Mouse (Mus musculus) neutrophil, adult 5-6 weeks (primary cell): ENCODE results near the gene Siglecg. TPM values are rescaled to one million over a fixed set of nuclear protein-coding genes. Genes with fewer than 3 reads are reported as not detected.

Experiments used
- ATAC-seq: fragments of 151-379, 151-347 bp; 2 replicates; pipeline ENCODE4 v1.8.0; 2017; ENCODE audit warnings: mild to moderate bottlenecking, moderate TSS enrichment; ENCODE audit not compliant: insufficient number of reproducible peaks, poor library complexity, low FRiP score, severe bottlenecking; ENCODE audit errors: extremely low read depth
- total RNA-seq: library from RNA; stranded (forward); fragments of 200-1000 nt; gene quantifications from 2 replicates; pipeline ENCODE4 v1.2.3, GENCODE M21; 2017

Gene Siglecg
- total RNA-seq, 1 experiment from 2014 or later = 222 TPM

DNA sequence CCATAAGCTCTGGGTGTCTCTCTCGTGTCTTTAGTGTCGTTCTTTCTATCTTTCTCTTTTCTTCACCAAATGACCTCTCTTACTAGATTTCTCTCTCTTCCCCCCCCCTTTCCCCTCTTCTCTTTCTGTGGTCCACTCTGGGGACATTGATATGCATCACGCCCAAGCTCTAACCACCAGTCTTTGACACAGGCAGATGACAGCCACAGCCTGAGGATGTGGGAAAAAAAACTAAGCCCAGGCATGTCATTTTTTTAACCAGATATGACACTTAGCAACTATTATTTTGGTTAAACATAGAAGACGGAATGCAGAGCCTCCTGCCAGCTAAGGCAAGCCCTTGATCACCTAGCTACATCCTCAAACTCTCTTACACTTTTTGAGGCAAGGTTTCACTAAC lies 30.6 kb downstream of the Siglecg start:
- no peak for ATAC-seq

DNA sequence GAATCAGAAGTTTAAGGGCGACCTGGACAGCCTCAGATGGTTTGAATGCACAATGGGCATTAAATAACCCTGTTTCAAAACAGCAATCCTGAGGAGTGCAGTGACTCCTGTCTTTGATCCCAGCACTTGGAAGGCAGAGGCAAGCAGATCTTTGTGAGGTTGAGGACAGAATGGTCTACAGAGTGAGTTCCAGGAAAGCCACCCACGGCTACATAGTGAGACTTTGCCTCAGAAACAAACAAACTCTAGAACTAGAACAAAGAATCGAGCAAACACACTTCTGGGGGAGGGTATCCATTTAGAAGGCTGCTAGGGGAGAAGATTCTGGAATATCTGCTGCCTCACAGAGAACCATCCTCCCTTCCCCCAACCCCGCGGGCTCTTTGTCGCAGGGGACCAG lies 32.5 kb downstream of the Siglecg start, which contains the start of gene Cldnd2:
TSS of gene Cldnd2 (plus strand) at position 301 of the 400 bp plus-strand sequence.
- no peak for ATAC-seq

DNA sequence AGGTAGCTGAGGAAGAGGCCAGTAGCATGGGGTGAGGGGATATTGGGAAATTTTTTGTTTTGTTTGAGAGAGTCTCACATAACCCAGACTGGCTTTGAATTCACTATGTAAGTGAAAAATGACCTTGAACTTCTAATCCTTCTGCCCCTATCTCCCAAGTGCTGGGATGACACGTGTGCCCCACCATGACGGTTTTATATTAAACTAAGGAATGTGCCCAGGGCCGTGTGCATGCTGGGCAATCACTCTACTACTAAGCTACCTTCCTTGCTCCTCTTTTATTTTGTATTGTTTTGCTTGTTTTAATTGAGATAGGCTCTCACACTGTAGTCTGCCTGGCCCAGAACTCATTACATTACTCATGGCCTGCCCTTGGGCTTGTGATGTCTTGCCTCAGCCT lies 33.1 kb downstream of the Siglecg start:
- ATAC-seq = no peak

DNA sequence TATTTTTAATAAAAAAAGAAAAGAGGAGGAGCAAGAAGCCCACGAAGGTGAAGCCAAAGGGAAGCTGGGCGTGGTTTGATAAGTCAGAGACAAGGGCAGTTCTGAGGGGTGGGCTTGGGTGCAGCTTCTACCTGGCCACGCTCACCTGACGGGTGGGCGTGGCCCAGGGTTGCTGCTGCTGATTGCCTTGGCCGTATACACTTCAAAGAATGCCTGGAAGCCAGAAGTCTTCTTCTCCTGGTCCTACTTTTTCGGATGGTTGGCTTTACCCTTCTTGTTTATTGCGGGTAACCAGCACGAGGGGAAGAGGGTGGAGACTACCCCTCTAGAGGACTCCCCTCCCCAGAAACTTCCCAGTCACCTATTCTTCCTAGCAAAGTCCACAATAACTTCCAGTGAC lies 34.7 kb downstream of the Siglecg start:
- ATAC-seq = no peak

DNA sequence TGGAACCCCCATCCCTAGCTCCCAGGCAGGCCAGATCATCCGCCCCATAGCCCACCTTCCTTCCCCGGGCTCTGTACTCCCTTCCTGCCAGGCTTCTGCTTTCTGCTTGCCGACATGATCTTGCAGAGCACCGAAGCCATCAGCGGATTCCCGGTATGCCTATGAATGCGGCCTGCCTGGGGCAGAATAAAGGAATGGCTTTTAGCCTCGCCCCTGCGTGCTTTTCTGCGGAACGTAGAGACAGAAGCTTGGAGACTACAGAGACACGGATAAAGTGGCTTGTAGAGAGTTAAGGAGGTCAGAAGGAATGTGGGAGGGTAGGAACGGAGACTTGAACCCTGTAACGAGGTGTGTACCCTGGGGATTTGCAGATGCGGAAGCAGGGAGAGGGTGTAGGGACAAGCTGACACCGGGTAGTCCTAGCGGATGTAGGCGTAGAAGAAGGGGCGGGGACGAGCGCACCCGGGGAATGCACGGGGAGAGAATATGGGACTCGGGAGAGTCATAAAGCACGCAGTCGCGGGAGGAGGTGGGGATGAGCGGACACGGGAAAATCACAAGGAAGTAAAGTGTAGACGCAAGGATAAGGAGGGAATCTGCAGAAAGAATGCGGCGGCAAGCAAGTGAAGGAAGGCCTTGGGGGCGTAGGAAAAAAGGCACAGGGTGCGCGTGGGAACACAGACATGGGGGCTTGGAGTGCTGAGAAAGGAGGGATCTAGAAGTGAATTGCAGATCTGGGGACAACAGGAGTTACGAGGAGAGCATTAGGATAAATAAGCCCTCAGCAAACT lies 35.3 kb downstream of the Siglecg start:
- ATAC-seq = peak; percentile 68

DNA sequence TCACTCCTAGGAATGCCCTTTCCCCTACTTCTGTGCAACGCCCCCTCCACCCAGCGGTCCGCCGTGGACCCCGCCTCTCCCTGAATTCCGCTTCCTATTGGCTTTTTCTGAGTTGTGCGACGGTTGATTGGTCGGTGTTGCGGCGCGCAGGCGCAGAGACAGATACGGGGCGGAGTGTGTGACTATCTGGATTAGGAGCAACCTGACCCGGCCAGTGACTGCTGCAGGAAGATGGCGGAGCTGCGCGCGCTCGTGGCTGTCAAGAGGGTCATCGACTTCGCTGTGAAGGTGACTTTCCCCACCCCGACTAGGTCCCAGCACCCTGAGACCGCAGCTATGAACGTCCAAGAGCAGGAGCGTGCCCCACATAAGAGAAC lies 35.9 kb downstream of the Siglecg start, which contains the start of the genes Etfb and Gm45233:
TSS of gene Etfb (plus strand) at position 167 of the 377 bp plus-strand sequence.
TSS of gene Gm45233 (plus strand) at position 212 of the 377 bp plus-strand sequence.
- peak; percentile 90 for ATAC-seq

DNA sequence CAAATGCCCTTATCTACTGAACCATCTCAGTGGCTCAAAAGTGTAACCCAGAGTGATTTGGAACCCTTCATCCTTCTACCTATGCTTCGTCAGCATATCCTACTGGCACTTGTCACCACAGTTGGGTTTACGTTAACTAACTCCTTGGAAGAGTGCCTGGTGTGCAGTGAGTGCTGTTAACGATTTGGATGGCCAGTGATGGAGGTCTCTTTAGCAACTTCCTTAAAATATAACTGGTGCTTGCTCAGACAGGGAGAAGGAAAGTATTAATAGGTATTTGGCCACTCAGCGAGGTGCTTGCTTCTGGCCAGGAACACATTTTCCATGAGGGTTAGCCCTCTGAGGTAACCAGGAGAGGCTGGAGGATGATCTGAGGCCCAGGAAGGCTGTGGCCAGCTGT lies 39.8 kb downstream of the Siglecg start:
- ATAC-seq = no peak

DNA sequence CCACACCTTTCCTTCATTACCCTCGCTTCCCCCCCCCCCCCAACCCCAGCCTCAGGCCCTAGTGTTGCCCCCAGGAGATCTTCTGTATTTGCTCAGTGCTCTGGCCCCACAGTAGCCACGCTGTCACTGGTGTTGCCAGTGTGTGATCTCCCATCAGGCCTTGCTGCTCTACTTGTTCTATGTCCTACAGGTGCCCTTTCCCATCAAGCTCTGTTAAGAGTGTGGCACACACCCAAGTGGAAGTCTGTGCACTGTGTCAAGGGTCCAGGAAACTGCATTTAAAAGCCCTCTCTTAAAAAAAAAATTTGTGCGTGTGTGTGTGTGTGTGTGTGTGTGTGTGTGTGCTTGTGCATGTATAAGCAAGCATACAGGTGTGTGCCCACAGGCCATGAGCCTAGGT lies 40.2 kb downstream of the Siglecg start:
- ATAC-seq = no peak

DNA sequence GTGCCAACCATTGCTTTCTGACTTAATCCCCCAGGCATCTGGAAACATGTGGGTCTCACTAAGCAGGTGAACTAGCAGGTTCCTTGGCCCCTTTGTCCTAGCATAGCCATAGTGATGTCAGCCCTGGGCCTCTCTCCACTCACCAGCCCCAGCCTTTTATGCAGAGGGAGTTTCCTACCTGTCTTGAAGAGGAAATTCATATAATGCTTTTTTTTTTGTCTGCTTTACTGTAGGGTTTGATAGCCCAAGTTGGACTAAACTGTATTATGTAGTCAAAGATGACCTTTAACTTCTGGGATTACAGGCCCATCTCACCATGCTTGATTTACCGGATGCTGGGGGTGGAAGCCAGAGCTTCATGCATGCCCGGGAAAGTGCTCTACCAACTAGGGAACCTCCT lies 41.8 kb downstream of the Siglecg start:
- no peak for ATAC-seq

DNA sequence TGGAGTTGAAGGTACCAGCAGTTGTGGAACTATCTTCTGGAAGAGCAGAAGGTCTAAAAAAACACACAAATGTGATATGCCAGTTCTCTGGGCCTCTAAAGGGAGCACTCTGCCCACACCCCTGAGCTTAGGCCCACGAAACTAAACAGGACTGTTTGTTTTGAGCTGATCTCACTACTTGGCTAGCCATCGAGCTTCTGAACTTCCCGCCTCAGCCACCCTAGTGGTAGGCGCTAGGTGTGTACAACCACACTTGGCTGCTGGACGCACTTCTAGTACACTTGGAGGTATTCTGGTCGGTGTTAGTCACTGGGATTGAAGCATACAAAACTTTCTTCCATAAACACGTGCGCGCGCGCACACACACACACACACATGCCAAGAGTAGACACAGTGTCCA lies 43.7 kb downstream of the Siglecg start:
- no peak for ATAC-seq

DNA sequence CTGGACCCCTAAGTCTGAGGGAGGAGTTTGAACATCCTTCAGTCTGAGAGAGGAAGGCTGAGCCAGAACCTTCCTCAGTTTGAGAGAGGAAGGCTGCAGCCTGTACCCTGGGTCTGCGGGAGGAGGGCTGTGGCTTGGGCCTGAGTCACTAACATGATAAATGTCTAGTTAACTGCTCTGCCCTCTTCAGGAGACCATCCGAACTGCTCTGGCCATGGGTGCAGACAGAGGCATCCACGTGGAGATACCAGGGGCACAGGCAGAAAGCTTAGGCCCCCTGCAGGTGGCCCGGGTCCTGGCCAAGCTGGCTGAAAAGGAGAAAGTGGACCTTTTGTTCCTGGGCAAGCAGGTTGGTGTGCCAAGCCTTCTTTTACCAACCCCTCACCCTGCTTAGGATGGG lies 44.6 kb downstream of the Siglecg start:
- ATAC-seq = peak; percentile 77

DNA sequence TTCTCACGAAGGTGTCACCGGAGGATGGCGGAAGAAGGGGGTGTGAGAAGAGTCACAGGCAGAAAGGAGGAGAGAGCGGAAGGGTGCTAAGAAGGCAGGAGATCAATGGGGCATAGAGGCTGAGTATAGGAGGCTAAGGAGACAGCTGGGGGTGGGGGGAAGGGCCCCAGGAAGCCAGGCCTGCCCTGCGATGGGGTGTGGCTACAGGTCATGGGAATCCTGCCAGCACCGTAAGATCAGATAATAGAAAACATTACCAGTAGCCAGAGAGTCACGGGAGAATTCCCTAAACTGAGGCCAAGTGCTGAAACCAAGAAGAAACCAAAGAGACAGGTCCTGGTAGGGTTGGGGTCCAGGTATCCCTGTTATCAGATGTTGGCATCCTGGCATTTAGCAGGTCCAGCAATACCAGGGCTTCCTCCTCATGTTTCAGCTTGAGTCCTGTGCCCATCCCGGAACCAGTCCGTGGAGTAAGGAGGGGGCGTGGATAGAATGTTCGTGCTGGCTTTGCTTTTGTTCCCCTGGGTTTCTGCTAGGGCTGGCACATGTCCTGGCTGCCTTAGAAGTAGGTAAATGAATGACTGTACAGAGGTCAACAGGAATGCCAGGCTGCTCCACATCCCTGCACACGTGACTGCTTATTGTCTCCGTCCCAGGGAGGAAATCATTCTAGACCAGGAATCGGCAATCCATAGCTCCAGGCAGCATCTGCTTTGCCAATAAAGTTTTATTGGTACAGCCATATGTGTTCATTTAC lies 45.8 kb downstream of the Siglecg start:
- ATAC-seq = no peak

DNA sequence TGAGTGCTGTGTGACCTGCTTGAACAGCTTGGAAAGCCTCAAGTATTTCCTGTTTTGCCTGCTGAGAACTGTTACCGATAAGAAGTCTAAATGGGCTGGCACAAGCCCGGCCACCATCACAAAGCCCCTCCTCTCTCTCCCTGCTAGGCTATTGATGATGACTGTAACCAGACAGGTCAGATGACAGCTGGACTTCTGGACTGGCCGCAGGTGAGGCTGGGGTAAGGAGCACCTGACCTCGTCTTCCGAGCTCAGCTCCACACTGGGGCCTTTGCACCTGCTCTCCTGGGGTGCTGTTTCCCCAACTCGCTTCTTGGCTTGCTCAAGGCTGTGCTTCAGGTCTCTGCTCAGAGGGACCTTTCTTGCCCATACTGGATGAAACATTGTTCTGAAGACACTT lies 46.4 kb downstream of the Siglecg start:
- ATAC-seq = no peak

DNA sequence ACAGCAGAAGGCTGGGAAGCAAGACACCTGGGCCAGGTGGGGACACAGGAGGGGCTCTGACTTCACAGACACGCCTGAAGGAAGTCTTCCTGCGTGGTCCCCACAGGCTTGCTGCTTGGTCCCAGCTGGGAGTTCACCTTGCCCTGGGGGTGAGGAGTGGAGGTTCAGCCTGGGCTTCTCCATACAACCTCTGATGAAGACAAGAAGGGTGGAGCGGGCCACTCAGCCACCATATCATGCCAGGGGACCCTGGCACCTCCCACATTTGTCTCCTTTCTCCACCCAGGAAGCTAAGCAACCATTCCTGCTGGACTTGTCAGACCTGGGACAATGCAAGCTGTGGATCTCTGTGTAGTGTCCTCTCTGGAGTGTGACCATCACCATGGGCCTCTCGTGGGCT lies 54.8 kb downstream of the Siglecg start, which contains the start of gene Vsig10l:
TSS of gene Vsig10l (plus strand) at position 301 of the 400 bp plus-strand sequence.
- ATAC-seq = no peak

DNA sequence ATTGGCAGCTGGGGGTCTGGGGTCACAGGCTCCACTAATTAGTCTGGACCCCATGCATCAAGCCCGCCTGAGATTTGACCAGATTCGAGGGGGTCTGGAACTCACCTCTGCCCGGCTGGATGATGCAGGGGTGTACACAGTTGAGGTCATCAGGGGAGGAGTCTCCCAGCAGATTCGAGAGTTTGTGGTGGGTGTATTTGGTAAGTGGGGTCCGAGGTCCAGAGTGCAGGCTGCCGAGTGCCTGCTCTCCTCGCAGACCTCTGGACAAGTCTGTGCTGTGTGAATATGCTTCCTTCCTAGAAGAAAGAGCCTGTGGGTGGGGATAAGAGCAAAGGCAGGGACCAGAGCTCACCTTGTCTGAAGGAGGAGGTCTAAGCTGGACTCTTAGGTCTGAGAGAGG lies 56.0 kb downstream of the Siglecg start:
- ATAC-seq = no peak

DNA sequence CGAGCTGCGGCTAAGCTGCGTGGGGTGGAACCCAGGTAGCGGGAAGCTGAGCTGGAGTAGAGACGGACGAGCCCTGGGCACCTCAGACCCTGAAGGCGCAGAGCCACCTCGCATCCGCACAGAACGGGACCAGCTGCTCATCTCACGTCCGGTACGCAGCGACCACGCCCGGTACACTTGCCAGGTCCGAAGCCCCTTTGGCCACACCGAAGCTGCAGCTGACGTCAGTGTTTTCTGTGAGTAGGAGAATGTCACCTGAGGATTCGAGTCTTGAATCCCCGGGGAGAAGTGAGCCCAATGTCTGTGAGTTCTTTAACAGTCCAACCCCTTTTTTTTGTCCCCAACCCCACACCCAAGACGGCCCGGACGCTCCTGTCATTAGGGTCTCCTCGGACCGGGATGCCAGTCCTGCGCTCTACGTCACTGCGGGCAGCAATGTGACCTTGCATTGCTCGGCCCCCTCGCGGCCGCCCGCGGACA lies 56.9 kb downstream of the Siglecg start:
- ATAC-seq = no peak

DNA sequence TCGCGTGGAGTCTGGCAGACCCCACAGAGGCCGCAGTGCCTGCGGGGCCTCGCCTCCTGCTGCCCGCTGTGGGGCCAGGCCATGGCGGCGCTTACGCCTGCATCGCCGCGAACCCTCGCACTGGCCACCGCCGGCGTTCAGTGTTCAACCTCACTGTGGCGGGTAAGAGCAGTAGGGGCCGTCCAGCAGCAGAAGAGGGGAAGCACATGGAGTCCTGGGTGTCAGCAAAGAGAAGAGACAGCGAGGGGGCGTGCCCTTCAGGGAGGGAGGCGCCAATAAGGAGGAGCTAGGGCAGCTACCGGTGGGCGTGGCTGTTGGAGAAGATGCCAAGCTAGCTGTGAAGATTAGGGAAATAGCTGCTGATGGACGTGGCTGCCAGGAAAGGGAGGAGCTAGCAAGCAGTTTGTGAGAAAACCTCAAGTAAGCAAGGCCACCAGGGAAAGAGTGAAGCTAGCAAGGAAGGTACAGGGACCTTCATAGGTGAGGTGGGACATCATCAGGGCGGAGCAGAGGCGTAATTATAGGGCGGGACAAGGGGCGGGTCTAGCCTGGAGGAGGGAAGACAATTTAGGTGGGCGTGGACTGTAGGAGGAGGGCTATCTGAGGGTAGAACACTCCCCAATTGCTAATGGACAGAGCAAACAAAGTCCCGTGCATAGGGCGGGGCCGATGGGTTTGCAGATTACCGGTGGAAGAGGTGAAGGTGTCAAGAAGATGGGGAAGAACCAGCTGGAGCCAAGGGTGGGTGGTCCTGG lies 57.5 kb downstream of the Siglecg start:
- ATAC-seq = peak; percentile 85

DNA sequence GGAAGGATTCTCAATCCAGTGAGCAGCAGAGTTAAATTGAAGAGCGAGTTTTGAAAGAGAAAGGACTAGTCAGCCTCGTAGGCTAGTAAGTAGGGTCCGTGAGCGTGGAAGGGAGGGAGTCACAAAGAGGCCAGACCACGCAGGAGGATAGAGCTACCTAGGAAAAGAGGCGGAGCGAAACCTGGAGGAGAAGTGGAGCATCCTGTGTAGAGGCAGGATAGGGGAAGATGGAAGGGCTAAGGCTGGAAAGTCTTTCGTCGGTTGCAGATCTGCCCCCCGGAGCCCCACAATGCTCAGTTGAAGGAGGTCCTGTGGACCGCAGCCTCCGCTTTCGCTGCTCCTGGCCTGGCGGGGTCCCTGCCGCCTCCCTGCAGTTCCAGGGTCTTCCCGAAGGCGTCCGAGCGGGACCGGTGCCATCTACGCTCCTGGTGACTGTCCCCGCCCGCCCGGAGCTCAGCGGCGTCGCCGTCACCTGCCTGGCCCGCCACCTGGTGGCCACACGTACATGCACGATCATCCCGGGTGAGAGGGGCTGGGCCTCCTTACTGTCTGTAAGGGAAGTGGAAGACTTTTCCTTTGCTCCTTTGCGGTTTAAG lies 58.2 kb downstream of the Siglecg start:
- ATAC-seq = peak; percentile 52
